Mouse (Mus musculus) macrophage (primary cell): ENCODE measurements around the gene Dscaml1. TPM values are rescaled to one million over a fixed set of nuclear protein-coding genes. Genes with fewer than 3 reads are reported as not detected.
"Not testable (repeated sequence)": the region's sequence is repeated elsewhere in the genome, so short reads cannot be mapped to it uniquely, and the experiment has no call there.

Experiments used
- H3K27ac ChIP-seq: fragments of 350-480 bp; formaldehyde crosslinking; 2 replicates; pipeline ENCODE4 v1.9.0; 2021
- H3K36me3 ChIP-seq: fragments of 350-480 bp; formaldehyde crosslinking; 2 replicates; pipeline ENCODE4 v1.9.0; 2021; ENCODE audit errors: inconsistent target
- H3K4me3 ChIP-seq: fragments of 350-480 bp; formaldehyde crosslinking; 2 replicates; pipeline ENCODE4 v1.9.0; 2021; ENCODE audit errors: inconsistent target
- H3K79me2 ChIP-seq: fragments of 350-480 bp; formaldehyde crosslinking; 2 replicates; pipeline ENCODE4 v1.9.0; 2021; ENCODE audit errors: inconsistent target
- WGBS: methylation state at CpG from one replicate; pipeline ENCODE4 v1.1.7; 2026; ENCODE audit warnings: inconsistent platforms; ENCODE audit not compliant: missing documents; 5-methylcytosine and 5-hydroxymethylcytosine counted together
- polyA plus RNA-seq: library from polyadenylated mRNA; stranded (reverse); fragments of 250-400 nt; gene quantifications from 3 replicates; pipeline ENCODE4 v1.2.4, GENCODE M21; 2018; ENCODE audit warnings: inconsistent platforms

Dscaml1 gene
- polyA plus RNA-seq, 1 experiment from 2014 or later, result 0.09 TPM

GRCm38 (mm10) chr9:45766195-45766594, 339.8 kb downstream of the Dscaml1 start:
- WGBS, result 82% methylated on average over 6 of the region's 6 CpGs
- Histone ChIP-seq H3K79me2 (no peaks in the 10 kb centered on the region), H3K36me3 (no peaks in the 10 kb centered on the region; the same call in 1 of the 2 replicates), H3K27ac (no peak overlapping the region), H3K4me3 (no peak overlapping the region)

- WGBS, result 95% methylated on average over 8 of the region's 8 CpGs
- peaks cover 6% of the 10 kb centered on the region; the same call in 1 of the 2 replicates for H3K36me3 ChIP-seq
- H3K4me3 ChIP-seq, result no peak overlapping the region
These were observed 340.7 kb downstream of the Dscaml1 start for GRCm38 (mm10) chr9:45767155-45767554.

GRCm38 (mm10) chr9:45768421-45768820, 342.0 kb downstream of the Dscaml1 start:
- WGBS, result 86% methylated on average over 18 of the region's 18 CpGs
- Histone ChIP-seq H3K36me3 (peaks cover 7% of the 10 kb centered on the region; the same call in 1 of the 2 replicates), H3K27ac (no peak overlapping the region), H3K4me3 (no peak overlapping the region), H3K79me2 (no peaks in the 10 kb centered on the region)

More at GRCm38 (mm10) chr9:45767155-45767554, 340.7 kb downstream of the Dscaml1 start:
- no peak overlapping the region for H3K27ac ChIP-seq
- no peaks in the 10 kb centered on the region for H3K79me2 ChIP-seq

- H3K36me3 ChIP-seq, result peaks cover 17% of the 10 kb centered on the region; the same call in 1 of the 2 replicates
- no peaks in the 10 kb centered on the region for H3K79me2 ChIP-seq
- no peak overlapping the region for H3K27ac ChIP-seq
- no peak overlapping the region for H3K4me3 ChIP-seq
- WGBS, result 84% methylated on average over 5 of the region's 5 CpGs
These were observed 343.2 kb downstream of the Dscaml1 start for GRCm38 (mm10) chr9:45769596-45769995.

GRCm38 (mm10) chr9:45774088-45774487, 347.7 kb downstream of the Dscaml1 start:
- 93% methylated on average over 6 of the region's 6 CpGs for WGBS
- peaks cover 37% of the 10 kb centered on the region; the same call in 1 of the 2 replicates for H3K36me3 ChIP-seq

GRCm38 (mm10) chr9:45776176-45776575, 349.7 kb downstream of the Dscaml1 start:
- H3K36me3 ChIP-seq, result peaks cover 43% of the 10 kb centered on the region; the same call in 1 of the 2 replicates
- 97% methylated on average over 2 of the region's 3 CpGs for WGBS
- not testable (repeated sequence) for H3K4me3 ChIP-seq, H3K79me2 ChIP-seq, H3K27ac ChIP-seq

More at GRCm38 (mm10) chr9:45774088-45774487, 347.7 kb downstream of the Dscaml1 start:
- H3K27ac ChIP-seq, result no peak overlapping the region
- H3K4me3 ChIP-seq, result no peak overlapping the region
- H3K79me2 ChIP-seq, result no peaks in the 10 kb centered on the region

GRCm38 (mm10) chr9:45779201-45779600, 352.8 kb downstream of the Dscaml1 start:
- peaks cover 30% of the 10 kb centered on the region; the same call in 1 of the 2 replicates for H3K36me3 ChIP-seq
- no peak overlapping the region for H3K4me3 ChIP-seq
- WGBS, result 54% methylated on average over 6 of the region's 6 CpGs
- H3K79me2 ChIP-seq, result no peaks in the 10 kb centered on the region
- no peak overlapping the region for H3K27ac ChIP-seq

GRCm38 (mm10) chr9:45783249-45784069, 357.0 kb downstream of the Dscaml1 start:
- no peaks in the 10 kb centered on the region for H3K79me2 ChIP-seq
- 94% methylated on average over 12 of the region's 12 CpGs for WGBS
- peaks cover 11% of the 10 kb centered on the region; the same call in 1 of the 2 replicates for H3K36me3 ChIP-seq
- H3K27ac ChIP-seq, result no peak overlapping the region
- H3K4me3 ChIP-seq, result no peak overlapping the region

GRCm38 (mm10) chr9:45787071-45787470, 360.6 kb downstream of the Dscaml1 start:
- WGBS, result 93% methylated on average over 8 of the region's 8 CpGs
- H3K4me3 ChIP-seq, result no peak overlapping the region
- no peaks in the 10 kb centered on the region for H3K79me2 ChIP-seq
- no peaks in the 10 kb centered on the region for H3K36me3 ChIP-seq
- H3K27ac ChIP-seq, result no peak overlapping the region

GRCm38 (mm10) chr9:45787547-45787946, 361.1 kb downstream of the Dscaml1 start:
- 91% methylated on average over 6 of the region's 6 CpGs for WGBS
- no peaks in the 10 kb centered on the region for H3K36me3 ChIP-seq
- H3K4me3 ChIP-seq, result no peak overlapping the region
- no peaks in the 10 kb centered on the region for H3K79me2 ChIP-seq
- no peak overlapping the region for H3K27ac ChIP-seq

GRCm38 (mm10) chr9:45788405-45788804, 362.0 kb downstream of the Dscaml1 start:
- Histone ChIP-seq H3K27ac (no peak overlapping the region), H3K36me3 (no peaks in the 10 kb centered on the region; the same call in 1 of the 2 replicates)
- 38% methylated on average over 5 of the region's 5 CpGs for WGBS

GRCm38 (mm10) chr9:45791456-45792142, 365.2 kb downstream of the Dscaml1 start:
- H3K79me2 ChIP-seq, result no peaks in the 10 kb centered on the region
- no peaks in the 10 kb centered on the region; the same call in 1 of the 2 replicates for H3K36me3 ChIP-seq
- 94% methylated on average over 8 of the region's 8 CpGs for WGBS

More at GRCm38 (mm10) chr9:45788405-45788804, 362.0 kb downstream of the Dscaml1 start:
- Histone ChIP-seq H3K79me2 (no peaks in the 10 kb centered on the region), H3K4me3 (no peak overlapping the region)

GRCm38 (mm10) chr9:45792235-45792634, 365.8 kb downstream of the Dscaml1 start:
- no peaks in the 10 kb centered on the region for H3K79me2 ChIP-seq
- no peak overlapping the region for H3K4me3 ChIP-seq
- no peaks in the 10 kb centered on the region; the same call in 1 of the 2 replicates for H3K36me3 ChIP-seq
- no peak overlapping the region for H3K27ac ChIP-seq
- WGBS, result 100% methylated on average over 1 of the region's 1 CpGs

More at GRCm38 (mm10) chr9:45791456-45792142, 365.2 kb downstream of the Dscaml1 start:
- Histone ChIP-seq H3K4me3 (no peak overlapping the region), H3K27ac (no peak overlapping the region)

GRCm38 (mm10) chr9:45793697-45794096, 367.3 kb downstream of the Dscaml1 start:
- Histone ChIP-seq H3K4me3 (no peak overlapping the region), H3K27ac (no peak overlapping the region), H3K79me2 (no peaks in the 10 kb centered on the region), H3K36me3 (no peaks in the 10 kb centered on the region; the same call in 1 of the 2 replicates)
- WGBS, result 94% methylated on average over 6 of the region's 6 CpGs
